Mouse (Mus musculus): ENCODE data around the gene Trpv2.

Trpv2 gene

GRCm38 (mm10) chr11:62630225-62630821 lies 56.0 kb downstream of the Trpv2 start:
- DNase-seq (ENCODE audit: low spot score): no peak

DNA sequence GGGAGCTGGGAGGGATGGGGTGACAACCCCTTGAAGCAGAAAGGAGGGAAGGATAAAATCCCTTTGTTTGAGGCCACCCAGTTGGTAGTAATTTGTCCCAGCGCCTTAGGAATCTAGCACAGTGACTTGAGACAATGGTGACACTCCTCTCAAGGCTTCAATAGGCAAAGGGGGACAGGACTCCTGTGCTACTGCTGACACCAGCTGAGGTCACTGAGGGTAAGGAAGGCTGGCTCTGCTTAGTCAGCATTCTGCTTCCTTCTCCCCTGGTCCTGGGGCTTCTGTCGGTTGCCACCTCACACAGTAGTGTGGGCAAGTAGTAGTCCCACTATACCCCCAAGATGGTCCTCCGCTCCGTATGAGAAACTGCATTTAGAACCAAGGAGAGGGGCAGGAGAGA lies 56.9 kb downstream of the Trpv2 start:
- DNase-seq (ENCODE audit: low spot score): no peak

GRCm38 (mm10) chr11:62635406-62635805 lies 61.1 kb downstream of the Trpv2 start:
- no peak for DNase-seq (ENCODE audit: low spot score)

GRCm38 (mm10) chr11:62636105-62636839 lies 62.0 kb downstream of the Trpv2 start:
- DNase-seq (ENCODE audit: low spot score): no peak

GRCm38 (mm10) chr11:62636840-62637221 lies 62.5 kb downstream of the Trpv2 start:
- DNase-seq (ENCODE audit: low spot score): no peak

DNA sequence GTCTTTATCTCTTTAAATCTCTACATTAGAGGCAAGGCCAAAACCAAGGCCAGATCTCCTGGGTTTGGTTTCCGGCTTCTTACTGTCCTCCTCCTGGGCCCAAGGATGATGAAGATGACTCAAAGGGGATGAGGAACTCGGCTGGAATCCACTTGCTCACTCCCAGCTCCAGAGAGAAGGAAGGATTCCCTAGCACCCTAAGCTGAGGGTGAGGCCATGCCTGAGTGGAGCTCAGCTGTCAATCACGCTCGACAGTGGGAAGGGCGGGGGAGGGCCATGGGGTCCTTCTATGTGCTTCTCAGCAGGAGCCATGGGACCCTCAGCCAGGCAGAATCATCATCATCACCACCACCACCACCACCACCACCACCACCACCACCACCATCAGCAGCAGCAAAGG lies 63.1 kb downstream of the Trpv2 start:
- no peak for DNase-seq (ENCODE audit: low spot score)

- DNase-seq (ENCODE audit: low spot score): no peak
These were observed 63.5 kb downstream of the Trpv2 start for GRCm38 (mm10) chr11:62637806-62638205.

DNA sequence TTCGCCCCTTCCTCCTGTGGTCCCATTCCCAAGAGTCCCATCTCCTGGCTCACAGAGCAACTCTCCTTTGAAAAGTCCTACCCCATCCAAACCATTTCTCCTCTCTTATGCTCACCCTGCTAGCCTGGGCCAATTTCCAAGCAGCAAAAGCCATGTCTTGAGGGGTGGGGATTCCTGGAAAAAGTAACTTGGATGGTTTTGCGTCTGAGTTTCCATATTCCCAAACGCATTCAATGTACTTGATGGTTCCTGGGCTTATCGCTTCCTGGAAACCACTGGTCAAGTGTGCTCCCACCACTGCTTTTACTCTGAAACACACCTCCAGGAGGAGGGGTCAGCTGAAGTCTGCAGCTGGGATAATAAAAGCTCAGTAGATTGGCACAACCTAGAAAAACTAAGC lies 64.1 kb downstream of the Trpv2 start:
- DNase-seq (ENCODE audit: low spot score): no peak

GRCm38 (mm10) chr11:62640378-62640777 lies 66.1 kb downstream of the Trpv2 start:
- no peak for DNase-seq (ENCODE audit: low spot score)

- DNase-seq (ENCODE audit: low spot score): no peak
These were observed 67.9 kb downstream of the Trpv2 start for GRCm38 (mm10) chr11:62642023-62642844.

DNA sequence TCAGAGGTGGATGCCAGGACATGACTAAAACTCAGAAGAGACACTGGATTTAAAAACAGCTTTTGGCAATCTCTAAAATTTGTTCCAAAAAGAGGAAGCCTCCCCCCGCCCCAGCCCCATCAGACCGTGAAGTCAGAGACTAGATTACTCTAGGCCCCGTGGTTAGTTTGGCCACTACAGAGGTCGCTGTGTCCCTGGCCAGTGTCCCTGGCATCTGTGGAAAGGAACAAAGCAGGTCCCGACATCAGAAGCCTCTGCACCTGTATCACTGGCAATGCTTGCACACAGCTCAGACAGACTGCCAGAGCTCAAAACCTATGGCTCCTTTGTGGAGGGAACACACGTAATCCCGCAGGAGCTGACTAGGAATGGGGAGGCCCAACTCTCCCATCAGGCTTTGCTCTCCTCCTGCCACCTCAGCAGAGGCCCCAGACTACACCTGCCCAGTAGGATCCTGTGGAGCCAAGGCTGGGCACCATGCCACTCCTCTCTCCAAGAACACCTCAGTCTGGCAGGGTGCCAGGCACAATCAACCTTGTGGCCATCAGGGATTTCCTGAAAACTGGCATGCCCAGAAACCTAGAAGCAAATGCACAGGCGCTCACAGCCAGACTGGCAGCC lies 68.8 kb downstream of the Trpv2 start:
- DNase-seq (ENCODE audit: low spot score): no peak

DNA sequence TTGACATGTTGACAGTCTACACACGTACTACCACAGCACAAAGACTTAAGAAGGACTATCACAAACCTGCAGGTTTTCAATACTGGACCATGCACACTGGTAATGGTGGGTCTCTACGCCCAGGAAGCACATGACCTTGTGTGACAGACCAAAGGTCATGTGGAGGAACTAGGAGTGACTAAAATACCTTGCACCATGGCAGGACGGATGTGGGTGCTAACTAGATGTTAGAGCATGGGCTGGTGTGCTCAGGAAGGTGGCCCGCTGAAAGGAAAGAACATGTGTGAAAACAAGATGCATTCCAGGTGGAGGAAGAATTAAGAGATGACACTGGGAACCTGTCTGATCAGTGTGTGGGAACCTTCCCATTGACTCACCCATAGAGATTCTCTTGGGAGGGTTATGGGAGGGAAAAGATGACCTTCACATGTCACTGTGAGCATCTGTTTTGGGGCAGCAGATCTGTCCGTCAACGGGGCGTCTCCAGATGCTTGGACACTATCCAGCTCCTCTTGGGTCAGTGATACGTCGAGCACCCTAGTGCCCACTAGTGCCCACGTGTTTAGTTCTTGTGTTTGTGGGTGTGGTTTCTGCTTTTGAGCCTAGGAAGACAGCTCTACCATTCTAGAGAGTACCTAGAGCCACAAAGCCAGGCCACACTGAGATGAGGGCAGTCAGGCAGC lies 69.5 kb downstream of the Trpv2 start:
- DNase-seq (ENCODE audit: low spot score): no peak

DNA sequence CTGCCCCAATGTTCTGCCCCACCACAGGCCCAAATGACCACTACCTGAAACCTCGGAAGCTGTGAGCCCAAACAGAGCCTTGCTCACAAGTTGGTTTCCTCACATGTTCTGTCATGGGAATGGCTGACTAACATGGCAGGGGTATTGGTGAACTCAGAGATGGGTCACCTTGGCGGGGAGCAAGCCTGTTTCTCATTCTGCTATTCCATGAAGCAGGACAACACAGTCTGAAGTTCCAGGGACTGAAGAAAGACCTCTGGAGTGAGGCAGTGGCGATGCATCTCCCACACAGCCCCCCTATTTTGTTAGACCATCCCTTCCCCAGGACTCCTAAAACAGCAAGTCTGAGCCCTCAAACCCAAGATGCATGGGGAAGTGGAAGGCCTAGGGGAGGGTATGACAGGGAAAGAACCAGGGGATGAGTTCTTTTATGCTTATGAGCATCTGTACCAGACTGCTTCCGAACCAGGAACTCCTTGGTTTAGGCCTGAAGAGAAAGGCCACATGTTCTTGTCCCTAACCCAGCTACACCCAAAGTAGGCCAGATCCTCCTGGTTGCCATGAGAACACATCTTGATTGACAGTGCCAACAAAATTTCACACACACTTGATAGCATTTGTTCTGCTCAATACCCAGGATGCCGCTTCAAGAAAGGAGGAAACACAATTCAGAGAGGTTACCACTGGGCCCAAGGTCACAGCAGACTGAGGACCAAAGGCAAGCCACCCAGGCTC lies 70.5 kb downstream of the Trpv2 start:
- no peak for DNase-seq (ENCODE audit: low spot score)

- DNase-seq (ENCODE audit: low spot score): no peak
These were observed 71.0 kb downstream of the Trpv2 start for GRCm38 (mm10) chr11:62645337-62645675.

- DNase-seq (ENCODE audit: low spot score): no peak
These were observed 71.6 kb downstream of the Trpv2 start for GRCm38 (mm10) chr11:62645732-62646494.

GRCm38 (mm10) chr11:62646495-62646843 lies 72.2 kb downstream of the Trpv2 start:
- no peak for DNase-seq (ENCODE audit: low spot score)

DNA sequence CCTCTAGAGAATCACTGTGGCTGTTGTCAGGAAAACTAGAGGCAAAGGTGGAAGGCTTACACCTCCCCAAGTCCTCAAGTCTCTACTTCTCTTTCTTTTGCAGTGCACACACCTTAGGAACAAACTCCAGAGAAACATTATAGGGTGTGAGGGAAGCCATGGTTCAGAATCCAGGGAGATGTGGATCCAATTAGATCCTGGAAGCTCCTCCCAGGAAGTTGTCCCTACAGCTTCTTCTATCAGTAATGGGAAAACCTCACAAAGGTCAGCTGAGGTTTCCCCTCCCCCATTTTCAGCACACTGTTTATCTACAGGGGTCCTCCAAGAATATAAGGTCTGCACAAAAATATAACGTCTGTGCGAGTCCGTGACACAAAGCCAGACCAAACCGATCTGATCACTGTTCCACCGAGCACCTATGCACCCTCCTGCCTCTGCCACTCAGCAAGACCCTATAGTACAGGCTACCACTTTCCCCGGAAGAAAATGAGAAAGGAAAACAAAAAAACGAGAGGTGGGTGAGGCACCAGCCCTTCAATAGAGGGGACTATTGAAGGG lies 72.8 kb downstream of the Trpv2 start:
- DNase-seq (ENCODE audit: low spot score): no peak

GRCm38 (mm10) chr11:62647661-62648590 lies 73.6 kb downstream of the Trpv2 start, which contains the start of gene Lrrc75a:
Lrrc75a (minus strand) TSS chr11:62648523.
- DNase-seq (ENCODE audit: low spot score): peak; percentile 22

Measured in spleen, adult 12 weeks (tissue).